In genomic region chr7:18840386-18841173, GRCm38 (mm10) we compare ENCODE assay signal across 8 mouse cellular contexts. TPM values are rescaled to one million over a fixed set of nuclear protein-coding genes. Genes with fewer than 3 reads are reported as not detected.
DNase-seq lines count a peak whose midpoint lies in the region; ATAC-seq and TF ChIP-seq lines count a peak whose summit lies in the region.

No protein-coding gene starts in this region.

- no peak for TF ChIP-seq CTCF in heart, adult 2 months (IDR thresholded peaks at IDR 0.05)
- no peak for TF ChIP-seq CTCF in midbrain, postnatal 0 days (IDR thresholded peaks at IDR 0.05)

- WGBS in heart, adult 2 months: 4% methylated on average over 14 of the region's 17 CpGs
- WGBS in liver, embryonic 11.5 days: 5% methylated on average over 14 of the region's 17 CpGs
- 4% methylated on average over 11 of the region's 17 CpGs for WGBS in midbrain, postnatal 0 days

- TF ChIP-seq EP300 in heart, adult 2 months (IDR thresholded peaks at IDR 0.05; ENCODE audit: insufficient read depth, low read depth, low read length): peak; percentile 78; the same call in 1 of the 2 replicates

- intact Hi-C loops in heart, adult 2 months (cut with DNase I): loop anchor here (2.0 kb wide), 1 partner anchor 18 kb away; no protein-coding TSS in a partner anchor

- peak; percentile 81 for TF ChIP-seq POLR2A in heart, adult 2 months (IDR thresholded peaks at IDR 0.05; ENCODE audit: insufficient read depth, low read depth, low read length)

- H3K4me1 ChIP-seq in heart, adult 2 months (ENCODE audit: control insufficient read depth, insufficient read depth, low read length): peaks cover 2% of the 10 kb centered on the region
- no peaks in the 10 kb centered on the region for H3K4me1 ChIP-seq in liver, embryonic 11.5 days (replicated peaks; ENCODE audit: control insufficient read depth, insufficient read depth, low read length)
- H3K4me1 ChIP-seq in midbrain, postnatal 0 days (ENCODE audit: insufficient read depth, low read length): no peaks in the 10 kb centered on the region

- no peaks in the 10 kb centered on the region for H3K79me2 ChIP-seq in heart, adult 2 months (replicated peaks; ENCODE audit: control insufficient read depth, insufficient read depth, low read length)

- H3K27me3 ChIP-seq in heart, adult 2 months (ENCODE audit: control insufficient read depth, insufficient read depth, low read length): no peaks in the 10 kb centered on the region
- no peaks in the 10 kb centered on the region for H3K27me3 ChIP-seq in liver, embryonic 11.5 days (replicated peaks; ENCODE audit: control insufficient read depth, insufficient read depth, low read length)
- no peaks in the 10 kb centered on the region for H3K27me3 ChIP-seq in midbrain, postnatal 0 days (ENCODE audit: insufficient read depth, low read length)

- peak overlapping the region; percentile 92 for H3K9ac ChIP-seq in heart, adult 2 months (ENCODE audit: low read depth, low read length)
- H3K9ac ChIP-seq in liver, embryonic 11.5 days (ENCODE audit: low read depth, low read length): 0 out of 2 replicates have a peak overlapping the region, but pooled peaks have one; percentile 40
- peak overlapping the region; percentile 68 for H3K9ac ChIP-seq in midbrain, postnatal 0 days (replicated peaks; ENCODE audit: low read length, poor library complexity, severe bottlenecking)

- DNase-seq in right cerebral cortex, adult 18-20 months: peak; percentile 21
- no peak for DNase-seq in right cerebral cortex, postnatal 36 days (ENCODE audit: low spot score in 2 of 2)
- peak; percentile 19 for DNase-seq in embryo, embryonic 11.5 days (ENCODE audit: low read depth, low spot score)
- DNase-seq in heart, adult 2 months: peak; percentile 73 to 82
- DNase-seq in kidney, adult 11 months: peak; percentile 64
- DNase-seq in liver, embryonic 11.5 days (ENCODE audit: low spot score): peak; percentile 54
- DNase-seq in midbrain, postnatal 0 days (ENCODE audit: low spot score): peak; percentile 65
- peak; percentile 60 for DNase-seq in testis, postnatal 10 days (ENCODE audit: low spot score)

- no peaks in the 10 kb centered on the region for H3K9me3 ChIP-seq in liver, embryonic 11.5 days (ENCODE audit: control insufficient read depth, low read length)
- H3K9me3 ChIP-seq in midbrain, postnatal 0 days (ENCODE audit: low read length): no peaks in the 10 kb centered on the region

- no peaks in the 10 kb centered on the region; the same call in 1 of the 2 replicates for H3K36me3 ChIP-seq in heart, adult 2 months (ENCODE audit: control insufficient read depth, insufficient read depth, low read length)
- H3K36me3 ChIP-seq in liver, embryonic 11.5 days (ENCODE audit: control insufficient read depth, insufficient read depth, low read length): no peaks in the 10 kb centered on the region
- H3K36me3 ChIP-seq in midbrain, postnatal 0 days (ENCODE audit: insufficient read depth, low read length): no peaks in the 10 kb centered on the region

- peak overlapping the region; percentile 54 for H3K4me3 ChIP-seq in heart, adult 2 months
- H3K4me3 ChIP-seq in liver, embryonic 11.5 days (ENCODE audit: low read depth, low read length): peak overlapping the region; percentile 44
- H3K4me3 ChIP-seq in midbrain, postnatal 0 days (ENCODE audit: low read depth, low read length): peak overlapping the region; percentile 36

- peak overlapping the region; percentile 63 for H3K4me2 ChIP-seq in liver, embryonic 11.5 days
- H3K4me2 ChIP-seq in midbrain, postnatal 0 days (ENCODE audit: low read depth, low read length, poor library complexity, severe bottlenecking): peak overlapping the region; percentile 66

- peak; percentile 57 for ATAC-seq in liver, embryonic 11.5 days (replicated peaks; ENCODE audit: low FRiP score)
- ATAC-seq in midbrain, postnatal 0 days (ENCODE audit: low FRiP score): peak; percentile 84

- peak overlapping the region; percentile 97 for H3K27ac ChIP-seq in heart, adult 2 months
- H3K27ac ChIP-seq in liver, embryonic 11.5 days (ENCODE audit: low read depth, low read length): peak overlapping the region; percentile 55
- peak overlapping the region; percentile 68 for H3K27ac ChIP-seq in midbrain, postnatal 0 days (ENCODE audit: low read depth, low read length)

RNA-seq across cellular contexts. Expression of gene Mill2, which starts 0.8 kb away (rescaled TPM):
- total RNA-seq in heart, adult 2 months (2021): 1 to 10 TPM; 7.2 to 8.0 TPM
- polyA plus RNA-seq in heart, adult 2 months (2012; rRNA removed): 5.2 and 9.1 TPM in 2 replicates
- 0.21 and 0.26 TPM in 2 replicates for polyA plus RNA-seq in liver, embryonic 11.5 days (2014; fragmentation: Nextera tagmentation; extraction: Ambion mirVana)
- total RNA-seq in midbrain, postnatal 0 days (2014; rRNA removed): 2.0 and 3.3 TPM in 2 replicates
- polyA plus RNA-seq in midbrain, postnatal 0 days (2015; fragmentation: Nextera tagmentation; extraction: Ambion mirVana): 0.64 and 0.93 TPM in 2 replicates

RNA-seq across cellular contexts. Expression of gene Psg17, which starts 19.2 kb away (rescaled TPM):
- not detected for total RNA-seq in heart, adult 2 months (2021)
- polyA plus RNA-seq in heart, adult 2 months (2012; rRNA removed): 0.04 and 0.06 TPM in 2 replicates
- 0.08 TPM in 2 replicates for polyA plus RNA-seq in liver, embryonic 11.5 days (2014; fragmentation: Nextera tagmentation; extraction: Ambion mirVana)
- total RNA-seq in midbrain, postnatal 0 days (2014; rRNA removed): not detected in 2 replicates
- polyA plus RNA-seq in midbrain, postnatal 0 days (2015; fragmentation: Nextera tagmentation; extraction: Ambion mirVana): not detected in 2 replicates

RNA-seq across cellular contexts. Expression of gene Pglyrp1, which starts 30.6 kb away (rescaled TPM):
- total RNA-seq in heart, adult 2 months (2021): 1 to 10 TPM; 1.3 to 2.2 TPM
- polyA plus RNA-seq in heart, adult 2 months (2012; rRNA removed): 2.3 and 12.7 TPM in 2 replicates
- 7.9 TPM in 2 replicates for polyA plus RNA-seq in liver, embryonic 11.5 days (2014; fragmentation: Nextera tagmentation; extraction: Ambion mirVana)
- total RNA-seq in midbrain, postnatal 0 days (2014; rRNA removed): 17.3 and 18.2 TPM in 2 replicates
- 26.8 and 27.1 TPM in 2 replicates for polyA plus RNA-seq in midbrain, postnatal 0 days (2015; fragmentation: Nextera tagmentation; extraction: Ambion mirVana)

RNA-seq across cellular contexts. Expression of gene Psg19, which starts 42.3 kb away (rescaled TPM):
- total RNA-seq in heart, adult 2 months (2021): not detected
- not detected in 2 replicates for polyA plus RNA-seq in heart, adult 2 months (2012; rRNA removed)
- not detected in 2 replicates for polyA plus RNA-seq in liver, embryonic 11.5 days (2014; fragmentation: Nextera tagmentation; extraction: Ambion mirVana)
- total RNA-seq in midbrain, postnatal 0 days (2014; rRNA removed): not detected in 2 replicates
- polyA plus RNA-seq in midbrain, postnatal 0 days (2015; fragmentation: Nextera tagmentation; extraction: Ambion mirVana): not detected in 2 replicates

Comparison
In these comparisons a context has a peak if more than half of its experiments do, and no peak if none do; other contexts are left out.
1. DNase-seq: peak in right cerebral cortex, adult 18-20 months (single experiment), embryo, embryonic 11.5 days (single experiment), heart, adult 2 months (2 of 2), kidney, adult 11 months (single experiment), liver, embryonic 11.5 days (single experiment), midbrain, postnatal 0 days (single experiment) and testis, postnatal 10 days (single experiment); none in right cerebral cortex, postnatal 36 days (0 of 2).
2. H3K9ac ChIP-seq: peak in every context shown above with its lines; median percentile 92 in heart, adult 2 months; 68 in midbrain, postnatal 0 days; 40 in liver, embryonic 11.5 days.
3. Peak in every context shown above with its lines, with median percentiles within 50 percentile points of each other: H3K27ac ChIP-seq and H3K4me3 ChIP-seq.